Comparison of ENCODE assay signal across 8 mouse cellular contexts in the genomic region with DNA sequence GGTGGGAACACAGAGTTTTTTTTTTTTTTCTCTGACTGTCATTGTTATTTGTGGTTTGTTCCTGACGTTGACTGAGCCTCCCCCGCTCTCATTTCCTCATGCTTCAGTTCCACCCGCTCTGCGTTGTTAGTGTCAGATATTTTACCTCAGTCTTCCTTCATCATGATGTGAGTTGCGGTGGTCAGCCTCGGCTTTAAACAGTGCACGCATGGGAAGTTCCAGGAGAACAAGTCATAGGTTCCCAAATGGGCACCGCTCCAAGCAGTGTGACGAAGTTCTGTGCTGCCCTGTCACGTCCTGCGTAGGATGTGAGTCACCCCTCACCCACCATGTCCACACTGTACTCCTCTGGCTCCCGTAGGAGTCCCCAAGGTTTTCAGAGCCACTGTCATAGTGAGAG. TPM values are rescaled to one million over a fixed set of nuclear protein-coding genes. Genes with fewer than 3 reads are reported as not detected.
A peak's percentile ranks its signal among the peaks of the same experiment; 100 is the strongest.
DNase-seq lines count a peak whose midpoint lies in the region; ATAC-seq lines count a peak whose summit lies in the region.

No protein-coding gene starts in this region.

- 44% methylated on average over 12 of the region's 12 CpGs for WGBS in heart, embryonic 14.5 days
- WGBS in liver, embryonic 16.5 days (ENCODE audit: insufficient replicate concordance) = 9% methylated on average over 12 of the region's 12 CpGs
- WGBS in stomach, embryonic 16.5 days = 57% methylated on average over 12 of the region's 12 CpGs

- no peaks in the 10 kb centered on the region for H3K9me3 ChIP-seq in heart, embryonic 14.5 days (ENCODE audit: control insufficient read depth, low read length)
- H3K9me3 ChIP-seq in liver, embryonic 16.5 days (replicated peaks; ENCODE audit: control insufficient read depth, low read length) = no peaks in the 10 kb centered on the region
- H3K9me3 ChIP-seq in stomach, embryonic 16.5 days (replicated peaks; ENCODE audit: control insufficient read depth, low read length) = no peaks in the 10 kb centered on the region

- no peak overlapping the region for H3K4me3 ChIP-seq in heart, embryonic 14.5 days (ENCODE audit: control insufficient read depth in 1 of 2, insufficient read depth in 1 of 2, low read depth in 1 of 2, low read length in 2 of 2)
- H3K4me3 ChIP-seq in liver, embryonic 16.5 days (ENCODE audit: low read depth, low read length) = no peak overlapping the region
- H3K4me3 ChIP-seq in stomach, embryonic 16.5 days (replicated peaks; ENCODE audit: low read length) = no peak overlapping the region

- ATAC-seq in heart, embryonic 14.5 days (ENCODE audit: insufficient number of reproducible peaks, insufficient read depth, low FRiP score, low read depth) = peak; percentile 37; the same call in 1 of the 2 replicates
- peak; percentile 39; the same call in 1 of the 2 replicates for ATAC-seq in liver, embryonic 16.5 days (ENCODE audit: low read depth)
- ATAC-seq in stomach, embryonic 16.5 days (ENCODE audit: insufficient read depth, low FRiP score) = peak; percentile 62; the same call in 1 of the 2 replicates

- H3K36me3 ChIP-seq in heart, embryonic 14.5 days (ENCODE audit: control insufficient read depth, insufficient read depth, low read length) = no peaks in the 10 kb centered on the region
- no peaks in the 10 kb centered on the region for H3K36me3 ChIP-seq in liver, embryonic 16.5 days (ENCODE audit: control insufficient read depth, insufficient read depth)
- no peaks in the 10 kb centered on the region for H3K36me3 ChIP-seq in stomach, embryonic 16.5 days (ENCODE audit: control insufficient read depth, insufficient read depth, low read length)

- no peaks in the 10 kb centered on the region for H3K27me3 ChIP-seq in heart, embryonic 14.5 days (ENCODE audit: control insufficient read depth, insufficient read depth, low read length)
- no peaks in the 10 kb centered on the region for H3K27me3 ChIP-seq in liver, embryonic 16.5 days (ENCODE audit: control insufficient read depth, insufficient read depth, low read depth, low read length)
- no peaks in the 10 kb centered on the region for H3K27me3 ChIP-seq in stomach, embryonic 16.5 days (ENCODE audit: control insufficient read depth, insufficient read depth, low read length)

- DNase-seq in 416B (ENCODE audit: low read depth) (peak; percentile 88), NIH3T3 (ENCODE audit: low read depth) (peak; percentile 88)
- DNase-seq in right cerebral cortex, adult 18-20 months = no peak
- no peak for DNase-seq in cerebellum, postnatal 14 days
- no peak for DNase-seq in cerebellum, adult 8-10 months

- H3K4me2 ChIP-seq in heart, embryonic 14.5 days (ENCODE audit: low read length) = peak overlapping the region; percentile 47
- H3K4me2 ChIP-seq in liver, embryonic 16.5 days (ENCODE audit: low read depth, low read length) = no peak overlapping the region
- H3K4me2 ChIP-seq in stomach, embryonic 16.5 days (ENCODE audit: low read depth, low read length) = peak overlapping the region; percentile 27; the same call in 1 of the 2 replicates

- H3K4me1 ChIP-seq in heart, embryonic 14.5 days (ENCODE audit: control insufficient read depth in 2 of 2, insufficient read depth in 2 of 2, low read length in 2 of 2) = no peaks in the 10 kb centered on the region; a peak in 1 of 4 replicates
- H3K4me1 ChIP-seq in liver, embryonic 16.5 days (ENCODE audit: control insufficient read depth, low read depth, low read length) = no peaks in the 10 kb centered on the region
- no peaks in the 10 kb centered on the region for H3K4me1 ChIP-seq in stomach, embryonic 16.5 days (ENCODE audit: control insufficient read depth, insufficient read depth, low read length)

- H3K27ac ChIP-seq in heart, embryonic 14.5 days (replicated peaks in 1 of 2; ENCODE audit: control insufficient read depth in 1 of 2, insufficient read depth in 1 of 2, low read depth in 2 of 2, low read length in 2 of 2) = 0 out of 4 replicates have a peak overlapping the region, but pooled peaks of 1 of the 2 experiments have one; percentile 33
- no peak overlapping the region for H3K27ac ChIP-seq in liver, embryonic 16.5 days (ENCODE audit: low read length)
- no peak overlapping the region for H3K27ac ChIP-seq in stomach, embryonic 16.5 days (ENCODE audit: low read length)

- no peak overlapping the region for H3K9ac ChIP-seq in heart, embryonic 14.5 days (ENCODE audit: low read length)
- H3K9ac ChIP-seq in liver, embryonic 16.5 days (ENCODE audit: low read depth, low read length) = no peak overlapping the region
- H3K9ac ChIP-seq in stomach, embryonic 16.5 days (ENCODE audit: low read length) = no peak overlapping the region

RNA-seq across cellular contexts. Expression of a gene that starts 36.9 kb away (rescaled TPM):
- 2.3 and 3.9 TPM in 2 replicates for polyA plus RNA-seq in heart, embryonic 14.5 days (2014; fragmentation: Nextera tagmentation; extraction: Ambion mirVana)
- polyA plus RNA-seq in liver, embryonic 16.5 days (2015; fragmentation: Nextera tagmentation; extraction: Ambion mirVana) = 0.31 TPM in 1 of 2 replicates, not detected in the other
- polyA plus RNA-seq in stomach, embryonic 16.5 days (2015; fragmentation: Nextera tagmentation; extraction: Ambion mirVana) = 6.0 and 6.4 TPM in 2 replicates

RNA-seq across cellular contexts. Expression of a gene that starts 56.7 kb away (rescaled TPM):
- not detected in 2 replicates for polyA plus RNA-seq in heart, embryonic 14.5 days (2014; fragmentation: Nextera tagmentation; extraction: Ambion mirVana)
- polyA plus RNA-seq in liver, embryonic 16.5 days (2015; fragmentation: Nextera tagmentation; extraction: Ambion mirVana) = not detected in 2 replicates
- not detected in 2 replicates for polyA plus RNA-seq in stomach, embryonic 16.5 days (2015; fragmentation: Nextera tagmentation; extraction: Ambion mirVana)

Comparison
In these comparisons a context has a peak if more than half of its experiments do, and no peak if none do; other contexts are left out.
1. DNase-seq: peak in 416B (single experiment) and NIH3T3 (single experiment); none in right cerebral cortex, adult 18-20 months (single experiment), cerebellum, postnatal 14 days (0 of 2) and cerebellum, adult 8-10 months (single experiment).
2. Peak in every context shown above with its lines, with median percentiles within 50 percentile points of each other: ATAC-seq.